ENCODE assay signal across 8 mouse cellular contexts in the genomic region with DNA sequence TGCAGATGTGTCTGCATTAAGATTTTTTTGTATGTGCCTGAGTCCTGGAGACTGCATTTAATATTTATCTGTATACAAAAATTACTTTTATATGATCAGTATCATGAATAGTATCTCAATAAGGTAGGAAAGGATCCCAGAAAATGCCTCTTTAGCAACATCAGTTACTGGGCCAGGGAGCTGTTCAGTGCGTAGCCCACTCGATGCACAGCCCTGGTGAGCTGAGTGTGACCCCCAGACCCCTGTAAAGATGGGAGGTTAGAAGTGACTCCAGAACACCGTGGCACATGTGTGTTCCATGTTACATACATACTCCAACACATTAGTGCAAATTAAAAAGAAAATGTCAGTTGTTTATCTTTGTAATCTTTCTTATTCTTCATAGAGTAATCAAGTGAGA.
"Had no signal": no experiment of that assay in that cellular context is flagged by ENCODE, and none has a peak within 500 bp of the region (broad histone marks: within the 10 kb centered on the region; RNA-seq: fewer than 3 reads in every experiment).

No protein-coding gene starts in this region.

- DNase-seq: left cerebral cortex, postnatal 4 days; thymus, postnatal 4 days had no signal

- H3K9me3 ChIP-seq: limb, embryonic 15.5 days; lung, embryonic 15.5 days; megakaryocyte, embryonic 14.5 days; midbrain, embryonic 12.5 days had no signal

- H3K27me3 ChIP-seq: limb, embryonic 15.5 days; lung, embryonic 15.5 days; megakaryocyte, embryonic 14.5 days; midbrain, embryonic 12.5 days had no signal

- H3K27ac ChIP-seq: limb, embryonic 15.5 days; lung, embryonic 15.5 days; macrophage; stomach, postnatal 0 days had no signal

- H3K4me2 ChIP-seq: limb, embryonic 15.5 days; lung, embryonic 15.5 days had no signal

- H3K4me3 ChIP-seq: limb, embryonic 15.5 days; lung, embryonic 15.5 days; megakaryocyte, embryonic 14.5 days; midbrain, embryonic 12.5 days had no signal

- H3K9ac ChIP-seq: limb, embryonic 15.5 days; lung, embryonic 15.5 days; midbrain, embryonic 12.5 days had no signal
